Mouse (Mus musculus): Measurements from ENCODE around the gene Carns1. TPM values are rescaled to one million over a fixed set of nuclear protein-coding genes. Genes with fewer than 3 reads are reported as not detected.
A peak's percentile ranks its signal among the peaks of the same experiment; 100 is the strongest.

Carns1 gene
- total and polyA plus RNA-seq, 3 experiments, result 1.7 to 4.0 (median 3.8) TPM

DNA sequence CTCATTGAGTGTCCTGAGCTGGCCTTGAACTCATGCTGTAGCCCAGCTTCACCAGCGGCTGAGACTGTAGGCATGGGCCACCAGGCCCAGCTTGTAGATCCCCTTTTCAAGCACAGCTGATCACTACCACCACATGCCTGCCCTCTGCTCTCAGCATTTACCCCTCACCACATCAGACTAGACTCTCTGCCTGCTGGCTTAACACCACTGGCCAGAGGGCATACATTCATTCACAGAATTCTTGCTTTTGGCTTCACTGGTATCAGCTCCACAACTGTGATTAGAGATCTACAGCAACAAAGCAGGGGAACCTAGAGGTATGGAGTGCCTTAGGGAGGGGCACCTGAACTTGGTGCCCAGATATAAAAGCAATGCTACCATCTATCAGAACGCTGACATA lies 54.8 kb downstream of the Carns1 start:
- H3K4me2 ChIP-seq (ENCODE audit: insufficient read depth, low read depth, poor library complexity, severe bottlenecking), result peak overlapping the region; percentile 21; the same call in 1 of the 2 replicates
- DNase-seq (ENCODE audit: extremely low read depth), result no peak
- peak overlapping the region in 1 of 3 experiments; percentile 49 for H3K4me3 ChIP-seq (replicated peaks in 1 of 3; ENCODE audit: low read depth in 2 of 3, low read length in 2 of 3, poor library complexity in 1 of 3)
- H3K27ac ChIP-seq (ENCODE audit: insufficient read depth, low read depth), result no peak overlapping the region
- H3K79me2 ChIP-seq (replicated peaks; ENCODE audit: control insufficient read depth, extremely low read depth, insufficient read depth, poor library complexity, severe bottlenecking), result 0 out of 2 replicates have a peak, but pooled peaks cover 2% of the 10 kb centered on the region
- H3K9me3 ChIP-seq (replicated peaks; ENCODE audit: low read length), result no peaks in the 10 kb centered on the region
- dilution Hi-C loops (cut with MboI; ENCODE audit: extremely low pct_ligation_motif_present, extremely low pct_unique_long_range_greater_than_20kb, low sequenced_read_pairs), result no loop called here
- no peak overlapping the region for H3K9ac ChIP-seq (ENCODE audit: insufficient read depth, low read depth)
- H3K4me1 ChIP-seq (ENCODE audit: control insufficient read depth in 1 of 2, insufficient read depth in 2 of 2), result peaks cover 17 to 72% of the 10 kb centered on the region in 2 experiments
- H3K36me3 ChIP-seq (replicated peaks in 1 of 2; ENCODE audit: control insufficient read depth in 1 of 2, insufficient read depth in 1 of 2, low read length in 1 of 2), result peaks cover 23 to 40% of the 10 kb centered on the region in 2 experiments
- TF ChIP-seq ZKSCAN1 (IDR thresholded peaks at IDR 0.05; ENCODE audit: borderline replicate concordance, low read depth, low read length), result no peak
- no peak for TF ChIP-seq MEF2A (IDR thresholded peaks at IDR 0.05; ENCODE audit: borderline replicate concordance, low read depth, low read length)
- no peak for TF ChIP-seq JUN (IDR thresholded peaks at IDR 0.05; ENCODE audit: insufficient read depth, low read depth, low read length)
- TF ChIP-seq IRF4 (IDR thresholded peaks at IDR 0.05; ENCODE audit: low read depth, low read length), result no peak
- TF ChIP-seq ELF1 (IDR thresholded peaks at IDR 0.05; ENCODE audit: low read depth, low read length), result no peak
- no peak for TF ChIP-seq TBP (conservative IDR thresholded peaks at IDR 0.05; ENCODE audit: low read depth, low read length)
- no peak for TF ChIP-seq SIN3A (IDR thresholded peaks at IDR 0.05; ENCODE audit: low read length)
- no peak for TF ChIP-seq ZNF384 (IDR thresholded peaks at IDR 0.05; ENCODE audit: low read depth, low read length)
- no peaks in the 10 kb centered on the region for H3K27me3 ChIP-seq (replicated peaks)
- in situ Hi-C loops (cut with MboI; ENCODE audit: low pct_ligation_motif_present, low pct_unique_long_range_greater_than_20kb, low sequenced_read_pairs), result no loop called here

DNA sequence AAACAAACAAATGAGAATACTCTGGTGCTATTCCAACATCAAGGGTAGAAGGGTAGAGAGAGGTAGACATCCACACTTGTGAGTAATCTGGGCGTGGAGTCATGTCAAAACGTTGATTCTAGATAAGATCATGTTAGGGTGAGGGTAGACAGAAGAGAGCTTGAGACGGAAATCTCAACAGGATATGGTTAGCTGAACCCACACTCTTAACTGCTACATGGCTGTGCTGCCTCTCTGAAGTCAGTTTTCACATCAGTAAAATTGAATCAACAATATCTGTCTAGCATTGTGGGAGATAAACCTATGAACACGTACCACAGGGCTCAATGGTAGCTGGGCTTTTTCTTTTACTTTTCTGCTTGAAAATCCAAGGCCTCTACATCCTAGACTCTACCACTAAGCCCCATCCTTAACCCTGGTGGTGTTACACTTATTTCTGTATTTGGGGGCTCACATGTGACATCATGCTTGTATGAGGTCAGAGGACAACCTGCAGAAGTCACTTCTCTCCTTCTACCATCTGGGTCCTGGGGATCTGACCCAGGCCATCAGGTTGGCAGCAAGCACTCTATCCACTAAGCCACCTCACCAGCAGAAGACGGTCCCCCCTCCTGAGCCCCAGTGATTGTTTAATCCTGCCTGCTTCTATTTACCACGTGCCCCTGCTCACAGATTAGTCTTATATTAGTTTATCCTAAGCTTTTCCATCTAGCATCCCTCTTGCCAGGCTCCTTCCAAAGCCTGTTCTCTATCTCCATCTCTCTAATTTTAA lies 55.4 kb downstream of the Carns1 start:
- H3K9me3 ChIP-seq (replicated peaks; ENCODE audit: low read length), result no peaks in the 10 kb centered on the region
- no peaks in the 10 kb centered on the region for H3K27me3 ChIP-seq (replicated peaks)
- DNase-seq (ENCODE audit: extremely low read depth), result no peak
- H3K27ac ChIP-seq (ENCODE audit: insufficient read depth, low read depth), result no peak overlapping the region
- dilution Hi-C loops (cut with MboI; ENCODE audit: extremely low pct_ligation_motif_present, extremely low pct_unique_long_range_greater_than_20kb, low sequenced_read_pairs), result no loop called here
- H3K4me2 ChIP-seq (ENCODE audit: insufficient read depth, low read depth, poor library complexity, severe bottlenecking), result no peak overlapping the region
- H3K4me3 ChIP-seq (replicated peaks in 1 of 3; ENCODE audit: low read depth in 2 of 3, low read length in 2 of 3, poor library complexity in 1 of 3), result no peak overlapping the region
- 0 out of 2 replicates have a peak, but pooled peaks cover 2% of the 10 kb centered on the region for H3K79me2 ChIP-seq (replicated peaks; ENCODE audit: control insufficient read depth, extremely low read depth, insufficient read depth, poor library complexity, severe bottlenecking)
- no peak for TF ChIP-seq KAT2A (IDR thresholded peaks at IDR 0.05; ENCODE audit: insufficient replicate concordance, low read length)
- TF ChIP-seq NRF1 (IDR thresholded peaks at IDR 0.05; ENCODE audit: low read depth, low read length), result no peak
- no peak for TF ChIP-seq MYC (IDR thresholded peaks at IDR 0.05; ENCODE audit: low read depth, low read length)
- TF ChIP-seq POLR2AphosphoS2 (IDR thresholded peaks at IDR 0.05; ENCODE audit: low read depth, low read length), result no peak
- TF ChIP-seq ZC3H11A (IDR thresholded peaks at IDR 0.05; ENCODE audit: low read depth, low read length), result no peak
- no peak for TF ChIP-seq ZKSCAN1 (IDR thresholded peaks at IDR 0.05; ENCODE audit: borderline replicate concordance, low read depth, low read length)
- TF ChIP-seq MEF2A (IDR thresholded peaks at IDR 0.05; ENCODE audit: borderline replicate concordance, low read depth, low read length), result no peak
- TF ChIP-seq USF1 (IDR thresholded peaks at IDR 0.05; ENCODE audit: low read depth, low read length), result no peak
- TF ChIP-seq BHLHE40 (IDR thresholded peaks at IDR 0.05; ENCODE audit: low read depth, low read length), result no peak
- no peak for TF ChIP-seq JUND (conservative IDR thresholded peaks at IDR 0.05; ENCODE audit: low read depth, low read length)
- no peak for TF ChIP-seq RAD21 (IDR thresholded peaks at IDR 0.05; ENCODE audit: low read depth, low read length)
- TF ChIP-seq TCF12 (IDR thresholded peaks at IDR 0.05; ENCODE audit: low read depth, low read length), result no peak
- no peak for TF ChIP-seq ZMIZ1 (IDR thresholded peaks at IDR 0.05; ENCODE audit: low read depth, low read length)
- TF ChIP-seq ZNF384 (IDR thresholded peaks at IDR 0.05; ENCODE audit: low read depth, low read length), result no peak
- no peak for TF ChIP-seq EP300 (IDR thresholded peaks at IDR 0.05; ENCODE audit: low read length)
- in situ Hi-C loops (cut with MboI; ENCODE audit: low pct_ligation_motif_present, low pct_unique_long_range_greater_than_20kb, low sequenced_read_pairs), result no loop called here
- no peak overlapping the region for H3K9ac ChIP-seq (ENCODE audit: insufficient read depth, low read depth)
- peaks cover 17 to 72% of the 10 kb centered on the region in 2 experiments for H3K4me1 ChIP-seq (ENCODE audit: control insufficient read depth in 1 of 2, insufficient read depth in 2 of 2)
- peaks cover 29 to 46% of the 10 kb centered on the region in 2 experiments for H3K36me3 ChIP-seq (replicated peaks in 1 of 2; ENCODE audit: control insufficient read depth in 1 of 2, insufficient read depth in 1 of 2, low read length in 1 of 2)
